Mouse (Mus musculus): Measurements from ENCODE around the gene Bst2. TPM values are rescaled to one million over a fixed set of nuclear protein-coding genes. Genes with fewer than 3 reads are reported as not detected.
"Not testable (repeated sequence)": the region's sequence is repeated elsewhere in the genome, so short reads cannot be mapped to it uniquely, and the experiment has no call there.

Bst2 gene
- polyA plus RNA-seq, 1 experiment from 2014 or later, result 23.4 TPM

DNA sequence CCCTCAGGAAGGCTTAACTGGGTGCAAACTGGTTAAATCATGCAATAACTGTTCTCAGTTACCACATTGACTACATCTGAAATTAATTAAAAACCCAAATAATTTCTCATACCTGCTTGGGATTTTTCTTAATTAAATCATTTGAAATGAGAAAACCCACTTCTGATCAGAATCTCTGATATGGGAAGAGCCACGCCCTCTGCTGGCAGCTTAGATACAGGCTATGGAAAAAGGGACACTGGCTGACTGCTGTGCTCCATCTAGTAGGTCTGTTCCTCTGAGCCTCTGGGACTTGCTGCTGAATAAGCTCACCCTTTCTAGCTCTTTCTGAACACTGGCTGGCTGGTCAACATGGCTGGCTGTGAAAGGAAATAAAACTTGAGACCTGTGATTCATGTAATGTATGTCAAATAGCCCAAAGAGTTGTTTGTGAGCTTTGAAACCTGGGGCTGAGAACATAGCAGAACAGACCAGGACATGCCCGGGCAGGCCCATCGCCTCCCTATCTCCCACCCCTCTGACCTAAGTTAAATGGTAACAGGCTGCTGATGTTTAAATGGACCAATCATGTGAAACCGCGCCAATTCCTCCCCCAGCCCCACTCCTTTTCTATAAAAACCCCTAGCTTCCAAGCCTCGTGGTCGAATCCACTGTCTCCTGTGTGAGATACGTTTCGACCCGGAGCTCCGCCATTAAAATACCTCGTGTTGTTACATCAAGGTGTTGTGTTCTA, 6.4 kb downstream of the Bst2 start:
- H3K4me1 ChIP-seq (replicated peaks); H3K4me3 ChIP-seq; H3K36me3 ChIP-seq; ATAC-seq (ENCODE audit: low read depth); H3K4me2 ChIP-seq; H3K27ac ChIP-seq (replicated peaks); H3K9me3 ChIP-seq; H3K9ac ChIP-seq: not testable (repeated sequence)
- WGBS, result 62% methylated on average over 6 of the region's 12 CpGs
- H3K27me3 ChIP-seq, result peaks cover 36% of the 10 kb centered on the region

DNA sequence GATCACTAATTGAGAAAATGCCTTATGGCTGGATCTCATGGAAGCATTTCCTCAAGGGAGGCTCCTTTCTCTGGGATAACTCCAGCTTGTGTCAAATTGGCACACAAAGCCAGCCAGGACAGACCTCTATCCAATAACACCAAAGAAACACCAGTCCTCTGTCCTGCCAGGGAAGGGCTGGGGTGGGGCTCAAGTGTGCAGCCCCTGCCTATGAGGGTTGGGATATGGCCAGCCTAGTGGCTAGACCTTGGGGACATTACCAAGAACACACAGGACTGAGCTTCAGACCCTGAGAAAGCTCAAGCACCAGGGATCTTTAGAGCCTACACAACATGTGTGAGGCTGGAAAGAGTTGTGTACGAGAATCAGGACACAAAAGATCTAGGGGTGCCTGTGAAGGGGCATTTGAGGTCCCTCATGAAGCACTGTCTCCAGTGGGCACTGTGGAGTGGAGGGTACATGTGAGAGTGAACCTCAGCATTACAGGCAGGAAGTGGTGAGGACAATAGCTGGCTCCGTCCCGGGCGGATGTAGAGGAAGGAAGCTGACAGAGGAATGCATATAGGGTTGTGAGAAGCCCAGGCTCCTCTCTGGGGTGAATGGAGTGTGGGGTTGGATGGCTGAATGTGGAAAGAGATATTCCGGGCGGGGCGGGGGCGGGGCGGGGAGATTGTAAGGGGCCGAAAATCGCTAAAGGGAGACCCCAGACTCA, 8.7 kb downstream of the Bst2 start:
- ATAC-seq (ENCODE audit: low read depth), result no peak
- peak overlapping the region; percentile 68 for H3K27ac ChIP-seq (replicated peaks)

DNA sequence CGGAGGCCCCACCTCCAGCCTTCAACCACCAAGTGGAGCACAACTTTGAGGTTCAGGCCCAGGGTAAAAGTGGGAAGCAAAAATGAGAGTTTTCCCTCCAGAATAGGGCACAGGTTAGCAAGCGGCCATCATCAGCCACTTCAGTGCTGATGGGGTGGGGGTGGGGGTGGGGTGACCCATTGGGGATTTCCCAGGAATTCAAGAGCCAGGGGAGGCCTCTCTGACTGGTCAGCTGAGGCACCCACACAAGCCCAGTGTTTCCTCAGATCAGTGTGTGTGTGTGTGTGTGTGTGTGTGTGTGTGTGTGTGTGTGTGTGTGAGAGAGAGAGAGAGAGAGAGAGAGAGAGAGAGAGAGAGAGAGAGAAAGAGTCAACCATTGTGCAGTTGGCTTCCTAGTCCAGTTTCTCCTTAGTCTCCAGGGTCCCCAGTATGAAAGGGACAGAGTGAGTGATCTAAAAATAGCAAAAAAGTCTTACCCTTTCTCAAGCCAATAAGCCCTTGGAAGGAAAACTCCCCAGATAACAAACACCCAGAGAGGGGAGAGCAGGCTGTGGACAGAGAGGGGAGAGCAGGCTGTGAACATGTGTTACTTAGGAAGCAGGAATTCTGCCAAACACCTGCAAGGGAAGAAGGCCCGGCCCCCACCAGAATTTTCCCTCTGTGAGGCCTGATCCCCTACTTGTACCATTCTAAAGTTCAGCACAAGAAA, 9.9 kb downstream of the Bst2 start:
- Histone ChIP-seq H3K4me1 (replicated peaks) (peaks cover 15% of the 10 kb centered on the region), H3K4me3 (no peak overlapping the region), H3K36me3 (no peaks in the 10 kb centered on the region), H3K9ac (no peak overlapping the region), H3K4me2 (no peak overlapping the region), H3K9me3 (no peaks in the 10 kb centered on the region), H3K27ac (replicated peaks) (0 out of 2 replicates have a peak overlapping the region, but pooled peaks have one; percentile 23), H3K27me3 (peaks cover 61% of the 10 kb centered on the region)
- ATAC-seq (ENCODE audit: low read depth), result no peak
- 54% methylated on average over 3 of the region's 3 CpGs for WGBS

More for the DNA sequence above, 8.7 kb downstream of the Bst2 start:
- Histone ChIP-seq H3K9ac (no peak overlapping the region), H3K36me3 (no peaks in the 10 kb centered on the region), H3K4me1 (replicated peaks) (peaks cover 15% of the 10 kb centered on the region), H3K27me3 (peaks cover 51% of the 10 kb centered on the region), H3K9me3 (no peaks in the 10 kb centered on the region), H3K4me3 (no peak overlapping the region), H3K4me2 (no peak overlapping the region)
- WGBS, result 84% methylated on average over 11 of the region's 11 CpGs

DNA sequence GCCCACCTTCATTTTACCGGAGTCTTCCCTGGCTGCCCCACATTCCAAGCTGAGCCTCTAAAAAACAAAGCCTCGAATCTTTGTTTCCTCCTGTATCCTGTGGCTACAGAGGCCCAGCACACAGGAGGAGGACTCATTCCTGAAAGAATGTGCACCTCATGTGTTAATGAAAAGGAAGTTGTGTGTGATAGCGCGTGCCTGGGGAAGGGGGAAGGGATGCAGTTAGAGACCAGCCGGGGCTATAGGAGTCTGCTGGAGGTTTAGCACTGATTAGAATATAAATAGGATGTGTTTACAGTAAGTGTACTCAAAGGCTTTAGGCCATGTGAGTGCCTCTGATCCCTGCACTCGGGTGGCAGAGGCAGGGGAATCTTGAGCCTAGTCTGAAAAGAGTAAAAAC, 11.0 kb downstream of the Bst2 start:
- H3K27ac ChIP-seq (replicated peaks), result no peak overlapping the region
- H3K9me3 ChIP-seq, result no peaks in the 10 kb centered on the region
- H3K4me1 ChIP-seq (replicated peaks), result peaks cover 22% of the 10 kb centered on the region
- no peaks in the 10 kb centered on the region for H3K36me3 ChIP-seq
- 6% methylated on average over 6 of the region's 6 CpGs for WGBS
- no peak for ATAC-seq (ENCODE audit: low read depth)
- H3K4me3 ChIP-seq, result no peak overlapping the region
- H3K27me3 ChIP-seq, result peaks cover 63% of the 10 kb centered on the region
- no peak overlapping the region for H3K4me2 ChIP-seq
- no peak overlapping the region for H3K9ac ChIP-seq

DNA sequence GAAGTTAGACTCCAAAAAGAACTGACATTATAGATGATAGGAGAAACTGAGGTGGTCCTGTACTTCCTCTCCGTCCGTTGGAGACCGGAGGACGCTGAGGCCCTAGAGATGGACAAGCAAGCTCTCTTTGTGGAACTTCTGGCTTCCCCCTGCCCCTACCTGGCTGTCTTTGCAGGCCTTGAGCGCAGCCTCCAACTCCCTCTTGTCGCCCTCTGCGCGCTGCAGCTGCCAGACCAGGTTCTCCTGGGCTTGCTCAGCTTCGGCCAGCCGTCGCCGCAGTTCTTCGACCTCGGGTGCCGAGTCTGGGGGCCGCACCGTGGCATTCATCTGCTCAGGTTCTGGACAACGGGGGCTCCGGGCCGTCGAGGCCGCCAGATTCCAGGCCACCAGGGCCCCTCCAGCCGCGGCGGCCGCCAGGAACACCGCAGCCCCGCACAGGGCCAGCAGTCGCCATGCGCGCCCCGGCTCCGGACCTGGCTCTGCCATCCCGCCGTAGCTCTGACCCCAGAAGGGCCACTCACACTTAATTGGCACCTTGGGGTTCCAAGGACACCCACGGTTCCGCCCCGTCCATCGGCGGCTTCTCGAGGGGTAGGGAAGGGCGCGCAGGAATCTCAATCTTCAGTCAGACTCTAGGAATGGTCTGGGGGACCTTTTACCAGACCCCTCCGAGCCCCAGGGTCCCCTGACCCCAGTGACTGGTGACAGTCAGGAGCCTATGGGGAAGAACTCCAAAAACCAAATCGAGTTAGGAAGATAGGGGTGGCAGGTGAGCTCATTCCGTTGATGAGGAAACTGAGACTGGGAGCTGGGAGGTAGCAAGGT, 11.8 kb downstream of the Bst2 start, which contains the start of gene Ccdc194:
Gene Ccdc194, minus strand, starts transcription at position 486 of the 825 bp plus-strand sequence.
- Histone ChIP-seq H3K4me3 (no peak within 1 kb of the TSS), H3K4me2 (peak within 1 kb of the TSS; percentile 29), H3K9ac (0 out of 2 replicates have a peak within 1 kb of the TSS, but pooled peaks have one; percentile 17), H3K27ac (replicated peaks) (0 out of 2 replicates have a peak within 1 kb of the TSS, but pooled peaks have one; percentile 23), H3K9me3 (no peaks in the 10 kb centered on the region), H3K36me3 (no peaks in the 10 kb centered on the region), H3K27me3 (peaks cover 66% of the 10 kb centered on the region), H3K4me1 (replicated peaks) (peaks cover 22% of the 10 kb centered on the region)
- 9% methylated on average over 46 of the region's 46 CpGs for WGBS
- no peak for ATAC-seq (ENCODE audit: low read depth)

DNA sequence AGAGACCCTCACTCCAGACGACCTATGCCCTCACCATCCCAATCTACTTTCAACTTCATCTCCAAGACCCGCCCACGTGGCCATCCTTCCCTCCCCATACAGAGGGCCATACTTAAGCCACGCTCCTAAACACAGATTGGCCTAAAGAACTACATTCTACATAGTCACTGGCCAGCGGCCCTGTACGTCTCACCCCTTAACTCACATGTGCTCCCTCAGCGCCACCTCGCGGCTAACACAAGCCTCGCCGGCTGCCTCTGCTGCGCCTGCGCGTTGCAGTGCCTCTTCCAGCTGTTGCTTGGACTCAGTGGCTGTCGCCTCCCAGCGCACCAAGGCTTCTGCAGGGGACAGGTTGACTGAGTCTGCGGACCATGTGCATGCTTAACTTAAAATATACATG, 15.6 kb downstream of the Bst2 start:
- Histone ChIP-seq H3K9me3 (no peaks in the 10 kb centered on the region), H3K27me3 (peaks cover 50% of the 10 kb centered on the region), H3K36me3 (no peaks in the 10 kb centered on the region), H3K4me1 (replicated peaks) (peaks cover 29% of the 10 kb centered on the region), H3K4me3 (no peak overlapping the region), H3K27ac (replicated peaks) (no peak overlapping the region), H3K9ac (no peak overlapping the region), H3K4me2 (peak overlapping the region; percentile 27; the same call in 1 of the 2 replicates)
- peak; percentile 81 for ATAC-seq (ENCODE audit: low read depth)
- 7% methylated on average over 17 of the region's 17 CpGs for WGBS

DNA sequence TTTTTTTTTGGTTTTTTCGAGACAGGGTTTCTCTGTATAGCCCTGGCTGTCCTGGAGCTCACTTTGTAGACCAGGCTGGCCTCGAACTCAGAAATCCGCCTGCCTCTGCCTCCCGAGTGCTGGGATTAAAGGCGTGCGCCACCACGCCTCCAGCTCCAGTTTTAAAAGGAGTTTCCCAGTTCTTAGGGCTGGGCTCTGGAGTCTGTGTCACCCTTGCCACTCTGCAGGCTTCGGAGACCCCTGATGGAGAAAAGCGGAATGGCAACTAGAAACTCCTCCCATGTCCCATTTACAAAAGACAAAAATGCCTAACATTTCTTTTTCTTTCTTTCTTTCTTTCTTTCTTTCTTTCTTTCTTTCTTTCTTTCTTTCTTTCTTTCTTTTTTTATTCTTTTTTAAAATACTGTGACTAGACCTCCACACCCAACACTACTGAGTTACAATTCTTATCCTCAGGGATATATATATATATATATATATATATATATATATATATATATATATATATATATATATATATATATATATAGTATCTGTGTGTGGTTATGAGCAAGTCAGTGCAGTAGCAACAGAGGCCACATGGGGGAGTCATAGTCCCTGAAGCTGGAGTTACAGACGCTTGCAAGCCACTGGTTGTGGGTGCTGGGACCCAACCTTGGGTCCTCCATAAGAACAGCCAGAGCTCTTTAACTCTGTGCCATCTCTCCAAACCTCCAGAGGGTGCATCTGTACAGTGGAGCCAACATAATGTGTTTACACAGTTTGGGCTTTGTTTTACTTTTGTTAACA, 18.0 kb downstream of the Bst2 start:
- not testable (repeated sequence) for ATAC-seq (ENCODE audit: low read depth); H3K36me3 ChIP-seq; H3K4me2 ChIP-seq; H3K9me3 ChIP-seq; H3K4me3 ChIP-seq; H3K27ac ChIP-seq (replicated peaks); H3K9ac ChIP-seq
- peaks cover 18% of the 10 kb centered on the region for H3K4me1 ChIP-seq (replicated peaks)
- 44% methylated on average over 9 of the region's 10 CpGs for WGBS
- peaks cover 26% of the 10 kb centered on the region for H3K27me3 ChIP-seq

DNA sequence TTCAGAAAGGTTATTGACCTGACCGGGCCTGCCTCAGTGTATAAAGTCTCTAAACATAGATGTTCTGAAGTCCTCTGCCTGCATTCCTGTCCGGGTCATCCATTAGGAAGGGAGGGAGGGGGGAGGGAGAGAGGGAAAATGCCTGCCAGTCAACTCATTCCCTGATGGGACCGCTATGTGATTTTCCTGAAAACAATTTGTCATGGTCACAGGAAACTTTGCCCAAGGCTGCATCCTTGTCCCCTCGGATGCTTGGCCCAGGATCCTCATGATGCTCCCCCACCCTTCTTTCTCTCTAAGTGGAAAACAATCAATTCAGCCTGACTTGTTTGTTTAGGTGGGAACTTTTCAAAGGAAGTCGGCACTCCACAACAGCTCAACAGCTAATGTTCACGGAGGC, 20.5 kb downstream of the Bst2 start:
- WGBS, result 12% methylated on average over 6 of the region's 6 CpGs
- Histone ChIP-seq H3K36me3 (no peaks in the 10 kb centered on the region), H3K4me2 (no peak overlapping the region), H3K27me3 (peaks cover 10% of the 10 kb centered on the region; the same call in 1 of the 2 replicates), H3K4me3 (no peak overlapping the region), H3K4me1 (replicated peaks) (peaks cover 16% of the 10 kb centered on the region), H3K27ac (replicated peaks) (no peak overlapping the region), H3K9me3 (no peaks in the 10 kb centered on the region), H3K9ac (no peak overlapping the region)
- ATAC-seq (ENCODE audit: low read depth), result no peak

DNA sequence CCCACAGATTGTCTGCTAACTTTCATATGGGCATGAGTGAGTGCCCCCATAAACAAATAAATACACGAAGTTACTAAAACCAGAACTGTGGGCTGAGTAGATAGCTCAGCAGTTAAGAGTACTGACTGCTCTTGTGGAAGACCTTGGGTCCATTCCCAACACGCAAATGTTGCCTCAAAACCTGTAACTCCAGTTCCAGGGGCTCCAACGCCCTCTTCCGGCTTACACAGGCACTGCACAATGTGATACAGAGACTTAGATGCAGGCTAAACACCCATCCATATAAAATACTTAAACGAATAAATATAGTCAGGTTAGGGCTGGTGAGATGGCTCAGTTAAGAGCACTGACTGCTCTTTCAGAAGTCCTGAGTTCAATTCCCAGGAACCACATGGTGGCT, 22.2 kb downstream of the Bst2 start:
- no peak overlapping the region for H3K9ac ChIP-seq
- no peak overlapping the region for H3K27ac ChIP-seq (replicated peaks)
- peaks cover 19% of the 10 kb centered on the region for H3K27me3 ChIP-seq
- no peak overlapping the region for H3K4me2 ChIP-seq
- WGBS, result 73% methylated on average over 5 of the region's 5 CpGs
- peaks cover 11% of the 10 kb centered on the region for H3K4me1 ChIP-seq (replicated peaks)
- no peak overlapping the region for H3K4me3 ChIP-seq
- no peaks in the 10 kb centered on the region for H3K9me3 ChIP-seq
- H3K36me3 ChIP-seq, result no peaks in the 10 kb centered on the region
- ATAC-seq (ENCODE audit: low read depth), result no peak

DNA sequence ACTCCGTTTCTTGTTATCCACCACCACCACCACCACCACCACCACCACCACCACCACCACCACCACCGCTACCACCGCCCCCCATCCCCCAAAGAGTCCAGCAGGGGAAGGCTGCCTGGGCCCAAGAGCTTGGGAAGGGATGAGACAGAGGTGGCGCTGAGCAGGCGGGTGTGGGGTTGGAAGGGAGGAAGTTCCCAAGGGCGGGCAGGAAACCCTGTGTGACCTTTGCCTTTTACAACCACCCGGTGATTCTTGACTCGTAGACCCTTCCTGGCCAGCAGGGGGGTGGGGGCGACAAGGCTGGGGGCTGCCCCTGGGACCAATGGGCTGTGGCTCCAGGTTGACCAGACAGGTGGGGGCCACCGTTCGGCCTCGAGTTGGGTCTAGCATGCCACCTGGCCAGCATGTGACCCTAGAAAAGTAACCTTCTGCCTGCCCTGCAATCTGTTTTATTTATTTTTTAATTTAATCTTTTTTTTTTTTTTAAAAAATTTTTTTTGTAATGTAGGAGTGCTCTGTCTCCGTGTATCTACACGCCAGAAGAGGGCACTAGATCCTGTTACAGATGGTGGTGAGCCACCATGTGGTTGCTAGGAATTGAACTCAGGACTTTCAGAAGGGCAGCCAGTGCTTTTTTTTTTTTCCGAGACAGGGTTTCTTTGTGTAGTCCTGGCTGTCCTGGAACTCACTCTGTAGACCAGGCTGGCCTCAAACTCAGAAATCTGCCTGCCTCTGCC, 24.1 kb downstream of the Bst2 start:
- Histone ChIP-seq H3K9me3 (no peaks in the 10 kb centered on the region), H3K4me3 (no peak overlapping the region), H3K27me3 (peaks cover 36% of the 10 kb centered on the region), H3K4me1 (replicated peaks) (peaks cover 12% of the 10 kb centered on the region), H3K36me3 (no peaks in the 10 kb centered on the region), H3K4me2 (no peak overlapping the region), H3K9ac (no peak overlapping the region), H3K27ac (replicated peaks) (no peak overlapping the region)
- ATAC-seq (ENCODE audit: low read depth), result no peak
- 70% methylated on average over 14 of the region's 15 CpGs for WGBS
